Mouse (Mus musculus) hindbrain, embryonic 14.5 days (tissue): ENCODE measurements around the gene Jchain. TPM values are rescaled to one million over a fixed set of nuclear protein-coding genes. Genes with fewer than 3 reads are reported as not detected.
A peak's percentile ranks its signal among the peaks of the same experiment; 100 is the strongest.

Experiments
- ATAC-seq: fragments of 200-750 bp; cut with Nextera tagmentation; 2 replicates; pipeline ENCODE4 v1.8.0; 2017; ENCODE audit warnings: moderate number of reproducible peaks, mild to moderate bottlenecking, moderate TSS enrichment, moderate library complexity; ENCODE audit not compliant: low FRiP score
- DNase-seq: peaks from one replicate; pipeline ENCODE4 v3.0.0-alpha.2; 2015; ENCODE audit warnings: low spot score
- H3K27ac ChIP-seq: fragments of 300-500 bp; sonication (generic); 2 replicates; pipeline ENCODE4 v1.5.1; 2014; ENCODE audit warnings: mild to moderate bottlenecking, moderate library complexity
- H3K27me3 ChIP-seq: fragments of 300-500 bp; sonication (generic); 2 replicates; pipeline ENCODE4 v1.6.1; 2014; ENCODE audit warnings: mild to moderate bottlenecking, low read length, mixed read lengths; ENCODE audit not compliant: control insufficient read depth, insufficient read depth
- H3K36me3 ChIP-seq: fragments of 300-500 bp; sonication (generic); replicated peaks from 2 replicates; pipeline ENCODE4 v1.6.1; 2014; ENCODE audit not compliant: control insufficient read depth, insufficient read depth
- H3K4me1 ChIP-seq: fragments of 300-500 bp; sonication (generic); replicated peaks from 2 replicates; pipeline ENCODE4 v1.6.1; 2014; ENCODE audit warnings: antibody characterized with exemption, low read length, mixed read lengths; ENCODE audit not compliant: control insufficient read depth, insufficient read depth
- H3K4me2 ChIP-seq: fragments of 300-500 bp; sonication (generic); replicated peaks from 2 replicates; pipeline ENCODE4 v1.6.1; 2014; ENCODE audit warnings: mild to moderate bottlenecking, moderate library complexity
- H3K4me3 ChIP-seq: fragments of 300-500 bp; sonication (generic); replicated peaks from 2 replicates; pipeline ENCODE4 v1.5.1; 2014; ENCODE audit warnings: mild to moderate bottlenecking, low read length
- H3K9ac ChIP-seq: fragments of 300-500 bp; sonication (generic); 2 replicates; pipeline ENCODE4 v1.6.1; 2014
- H3K9me3 ChIP-seq: fragments of 300-500 bp; sonication (generic); 2 replicates; pipeline ENCODE4 v1.6.1; 2016; ENCODE audit warnings: low read length; ENCODE audit not compliant: control insufficient read depth
- WGBS: fragments of 180-500 bp; shearing (Covaris S2); extraction: QIAGEN DNeasy Blood & Tissue Kit; methylation state at CpG from one replicate; pipeline ENCODE4 v1.1.7; 2014; 5-methylcytosine and 5-hydroxymethylcytosine counted together
- polyA plus RNA-seq: library from polyadenylated mRNA; unstranded; fragments of >200 nt; fragmentation: Nextera tagmentation; extraction: Ambion mirVana; gene quantifications from 2 replicates; pipeline ENCODE4 v1.2.1, GENCODE M21; 2014

Jchain gene
- polyA plus RNA-seq: 0.23 and 0.26 TPM in 2 replicates

GRCm38 (mm10) chr5:88527657-88528056, at the start of gene Jchain:
Gene Jchain (minus strand): TSS chr5:88527891.
- H3K4me3 ChIP-seq: no peak within 1 kb of the TSS
- no peak within 1 kb of the TSS for H3K9ac ChIP-seq
- H3K4me2 ChIP-seq: no peak within 1 kb of the TSS
- DNase-seq (no peak), ATAC-seq (no peak)
- H3K4me1 ChIP-seq: no peaks in the 10 kb centered on the region
- H3K27ac ChIP-seq: no peak within 1 kb of the TSS
- no peaks in the 10 kb centered on the region for H3K27me3 ChIP-seq
- 89% methylated on average over 3 of the region's 3 CpGs for WGBS
- no peaks in the 10 kb centered on the region for H3K9me3 ChIP-seq
- no peaks in the 10 kb centered on the region for H3K36me3 ChIP-seq

- H3K36me3 ChIP-seq: no peaks in the 10 kb centered on the region
- DNase-seq: no peak
- ATAC-seq: no peak
- no peaks in the 10 kb centered on the region for H3K4me1 ChIP-seq
- H3K4me2 ChIP-seq: no peak overlapping the region
- H3K9ac ChIP-seq: no peak overlapping the region; the same call in 1 of the 2 replicates
- H3K27me3 ChIP-seq: no peaks in the 10 kb centered on the region
- WGBS: 72% methylated on average over 3 of the region's 3 CpGs
- H3K4me3 ChIP-seq: no peak overlapping the region
- no peak overlapping the region for H3K27ac ChIP-seq
- no peaks in the 10 kb centered on the region for H3K9me3 ChIP-seq
These were observed 48.0 kb upstream of the Jchain start for GRCm38 (mm10) chr5:88575506-88576338.

GRCm38 (mm10) chr5:88574829-88575228, 47.1 kb upstream of the Jchain start:
- 86% methylated on average over 3 of the region's 3 CpGs for WGBS
- DNase-seq (no peak), ATAC-seq (no peak)
- Histone ChIP-seq H3K4me2 (no peak overlapping the region), H3K27me3 (no peaks in the 10 kb centered on the region), H3K9ac (no peak overlapping the region), H3K4me1 (no peaks in the 10 kb centered on the region), H3K27ac (no peak overlapping the region), H3K4me3 (no peak overlapping the region), H3K36me3 (no peaks in the 10 kb centered on the region), H3K9me3 (no peaks in the 10 kb centered on the region)

DNA sequence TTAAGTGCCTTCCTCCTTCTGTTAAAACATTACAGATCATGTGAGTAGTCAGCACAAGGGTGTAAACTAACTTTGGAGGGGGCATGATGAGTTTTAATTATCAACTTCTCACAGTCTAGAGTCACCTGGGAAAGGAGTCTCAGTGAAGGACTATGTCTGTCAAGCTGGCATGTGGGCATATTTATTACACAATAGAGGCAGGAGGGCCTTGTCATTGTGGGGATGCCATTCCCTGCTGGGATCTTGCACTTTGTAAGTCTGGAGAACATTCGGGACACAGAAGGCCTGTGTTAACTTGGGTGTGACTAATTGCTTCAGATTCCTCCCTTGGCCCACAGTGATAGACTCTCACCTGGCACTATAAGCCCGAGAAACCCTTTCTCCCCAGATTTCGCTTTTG, 41.9 kb upstream of the Jchain start:
- no peak overlapping the region for H3K27ac ChIP-seq
- no peaks in the 10 kb centered on the region for H3K36me3 ChIP-seq
- no peak overlapping the region for H3K4me2 ChIP-seq
- DNase-seq (no peak), ATAC-seq (no peak)
- WGBS: 68% methylated on average over 3 of the region's 3 CpGs
- H3K4me1 ChIP-seq: peaks cover 15% of the 10 kb centered on the region; the same call in 1 of the 2 replicates
- H3K4me3 ChIP-seq: no peak overlapping the region
- no peaks in the 10 kb centered on the region for H3K9me3 ChIP-seq
- no peak overlapping the region for H3K9ac ChIP-seq
- H3K27me3 ChIP-seq: no peaks in the 10 kb centered on the region

DNA sequence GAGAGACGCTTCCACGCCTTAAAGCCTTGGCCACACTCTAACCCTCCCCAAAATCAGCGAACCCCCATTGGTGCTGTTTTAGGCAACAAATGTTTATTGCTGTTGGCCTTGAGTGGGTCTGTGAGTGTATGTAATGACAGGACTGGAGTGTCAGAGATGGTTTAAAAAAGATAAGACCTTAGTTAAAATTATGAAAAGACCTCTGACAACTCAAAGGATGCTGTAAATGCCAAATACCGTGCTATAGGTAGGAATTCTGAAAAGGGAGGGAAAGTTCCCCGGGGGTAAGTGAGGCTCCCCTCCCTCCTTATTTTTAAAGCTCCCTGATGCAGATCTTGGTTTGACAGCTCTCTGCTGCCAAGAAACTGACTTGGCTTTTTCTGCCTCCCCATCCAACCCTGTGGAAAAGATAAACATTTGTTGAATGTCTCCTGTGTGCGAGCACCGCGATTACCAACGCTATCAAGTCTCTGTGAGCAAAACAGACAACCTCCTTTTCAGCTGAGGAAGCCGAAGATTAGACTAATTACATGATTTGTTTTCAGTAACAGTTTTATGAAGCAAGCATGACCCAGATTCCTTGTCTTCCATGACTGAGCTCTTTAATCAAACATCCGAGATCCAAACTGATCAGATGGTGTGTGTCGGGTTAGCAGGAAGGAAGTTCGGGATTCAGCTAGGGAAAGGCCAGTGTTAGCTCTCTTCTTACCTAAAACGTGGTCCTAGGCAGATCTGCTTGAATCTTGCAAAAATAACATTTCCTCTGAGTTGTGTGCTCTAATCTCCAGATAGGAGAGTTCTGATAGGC, 38.5 kb upstream of the Jchain start:
- 6% methylated on average over 14 of the region's 14 CpGs for WGBS

DNA sequence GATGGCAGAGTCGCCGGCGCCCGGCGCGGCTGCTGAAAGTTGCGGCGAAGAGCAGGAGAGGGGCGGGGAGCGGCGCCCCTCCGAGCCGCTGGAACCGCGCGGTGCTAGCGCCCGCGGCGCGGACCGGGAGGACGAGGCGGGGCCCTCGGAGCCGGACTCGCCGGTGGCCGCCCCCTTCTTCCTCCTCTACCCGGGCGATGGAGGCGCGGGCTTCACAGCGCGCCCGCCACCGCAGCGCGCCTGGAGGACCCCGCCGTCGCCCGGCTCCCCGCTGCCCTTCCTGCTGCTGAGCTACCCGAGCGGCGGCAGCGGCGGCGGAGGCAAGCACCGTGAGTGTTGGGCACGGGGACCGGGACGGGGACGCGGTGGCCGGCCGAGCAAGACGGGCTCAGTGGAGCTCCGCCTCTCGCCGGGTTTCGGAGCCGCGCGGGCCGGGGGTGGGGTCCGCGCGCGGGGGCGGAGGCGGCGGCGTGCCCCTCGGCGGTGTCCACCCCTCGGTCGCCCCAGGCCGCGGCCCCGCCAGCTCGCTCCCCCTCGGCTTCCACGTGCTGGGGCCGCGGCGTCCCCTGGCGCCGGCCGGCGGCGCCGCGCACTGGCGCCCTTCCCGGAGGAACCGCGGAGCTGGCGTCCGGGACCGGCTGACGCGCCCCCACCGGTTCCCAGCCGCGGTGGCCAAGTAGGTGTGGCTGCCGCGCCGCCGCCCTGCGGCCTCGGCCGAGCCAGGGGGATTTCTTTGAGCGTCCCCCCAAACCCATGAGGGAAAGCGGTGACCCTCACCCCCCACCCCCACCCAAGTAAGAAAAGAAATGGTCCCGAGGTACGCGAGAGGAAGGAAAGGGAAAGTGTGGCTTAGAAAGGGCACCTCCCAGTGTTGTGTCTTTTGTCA, 37.7 kb upstream of the Jchain start:
- Histone ChIP-seq H3K9me3 (no peaks in the 10 kb centered on the region), H3K27me3 (no peaks in the 10 kb centered on the region), H3K4me1 (peaks cover 22% of the 10 kb centered on the region; the same call in 1 of the 2 replicates), H3K4me2 (peak overlapping the region; percentile 57), H3K36me3 (no peaks in the 10 kb centered on the region), H3K9ac (peak overlapping the region; percentile 86), H3K4me3 (peak overlapping the region; percentile 91), H3K27ac (peak overlapping the region; percentile 89)
- DNase-seq (peak; percentile 55), ATAC-seq (peak; percentile 73)
- under 1% methylated on average over 72 of the region's 119 CpGs for WGBS

More for the DNA sequence above, 38.5 kb upstream of the Jchain start:
- Histone ChIP-seq H3K4me2 (peak overlapping the region; percentile 57), H3K4me1 (peaks cover 22% of the 10 kb centered on the region; the same call in 1 of the 2 replicates), H3K4me3 (peak overlapping the region; percentile 91), H3K27ac (peak overlapping the region; percentile 89), H3K36me3 (no peaks in the 10 kb centered on the region), H3K27me3 (no peaks in the 10 kb centered on the region), H3K9me3 (no peaks in the 10 kb centered on the region), H3K9ac (peak overlapping the region; percentile 86)
- peak; percentile 40 for DNase-seq
- ATAC-seq: no peak; the same call in 1 of the 2 replicates

GRCm38 (mm10) chr5:88564501-88565147, 36.9 kb upstream of the Jchain start, which contains the start of gene Rufy3:
Gene Rufy3 (plus strand): TSS chr5:88565040.
- peak; percentile 85 for ATAC-seq
- Histone ChIP-seq H3K9ac (peak within 1 kb of the TSS; percentile 86), H3K27me3 (no peaks in the 10 kb centered on the region), H3K4me3 (peak within 1 kb of the TSS; percentile 91), H3K36me3 (no peaks in the 10 kb centered on the region), H3K4me1 (peaks cover 22% of the 10 kb centered on the region; the same call in 1 of the 2 replicates), H3K9me3 (no peaks in the 10 kb centered on the region), H3K4me2 (peak within 1 kb of the TSS; percentile 57), H3K27ac (peak within 1 kb of the TSS; percentile 89)
- WGBS: under 1% methylated on average over 49 of the region's 71 CpGs
- peak; percentile 71 for DNase-seq
